Mouse (Mus musculus): ENCODE results near the gene Plekhb2. TPM values are rescaled to one million over a fixed set of nuclear protein-coding genes. Genes with fewer than 3 reads are reported as not detected.

Gene Plekhb2
- total RNA-seq (2021) = 100 to 1,000 TPM; 102 to 114 TPM

DNA sequence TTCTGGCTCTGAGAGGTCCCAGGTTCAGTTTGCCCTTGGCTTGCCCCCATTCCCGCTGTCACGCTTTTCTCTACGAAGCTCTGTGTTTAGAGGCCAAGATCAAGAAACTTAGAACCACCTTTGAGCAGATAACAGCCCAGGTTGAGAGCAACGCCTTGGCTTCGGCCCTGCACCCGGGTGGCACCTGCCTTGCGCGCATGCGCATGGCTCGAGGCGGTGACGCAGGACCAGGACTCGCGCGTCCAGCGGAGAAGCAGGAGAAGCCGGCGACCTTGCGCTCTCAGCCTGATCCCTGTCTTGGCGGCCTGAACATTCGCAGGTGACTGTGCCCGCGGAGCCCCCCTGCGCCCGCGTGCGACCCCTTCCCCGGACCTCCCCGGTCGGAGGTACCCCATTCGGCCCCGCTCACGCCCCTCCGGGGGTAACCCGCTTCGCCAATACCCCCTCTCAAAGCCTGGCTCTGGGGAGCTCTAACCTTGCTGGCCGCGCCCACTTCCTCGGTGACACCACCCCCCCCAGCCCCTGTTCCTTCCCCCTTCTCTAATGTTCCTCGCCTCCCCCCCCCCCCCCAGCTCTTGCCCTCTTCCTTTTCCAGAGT lies at the start of gene Plekhb2:
TSS of gene Plekhb2 (plus strand) at position 232 of the 598 bp plus-strand sequence.
- intact Hi-C loops (cut with DNase I) = no loop called here
- peak; percentile 79 for DNase-seq (ENCODE audit: low spot score)

DNA sequence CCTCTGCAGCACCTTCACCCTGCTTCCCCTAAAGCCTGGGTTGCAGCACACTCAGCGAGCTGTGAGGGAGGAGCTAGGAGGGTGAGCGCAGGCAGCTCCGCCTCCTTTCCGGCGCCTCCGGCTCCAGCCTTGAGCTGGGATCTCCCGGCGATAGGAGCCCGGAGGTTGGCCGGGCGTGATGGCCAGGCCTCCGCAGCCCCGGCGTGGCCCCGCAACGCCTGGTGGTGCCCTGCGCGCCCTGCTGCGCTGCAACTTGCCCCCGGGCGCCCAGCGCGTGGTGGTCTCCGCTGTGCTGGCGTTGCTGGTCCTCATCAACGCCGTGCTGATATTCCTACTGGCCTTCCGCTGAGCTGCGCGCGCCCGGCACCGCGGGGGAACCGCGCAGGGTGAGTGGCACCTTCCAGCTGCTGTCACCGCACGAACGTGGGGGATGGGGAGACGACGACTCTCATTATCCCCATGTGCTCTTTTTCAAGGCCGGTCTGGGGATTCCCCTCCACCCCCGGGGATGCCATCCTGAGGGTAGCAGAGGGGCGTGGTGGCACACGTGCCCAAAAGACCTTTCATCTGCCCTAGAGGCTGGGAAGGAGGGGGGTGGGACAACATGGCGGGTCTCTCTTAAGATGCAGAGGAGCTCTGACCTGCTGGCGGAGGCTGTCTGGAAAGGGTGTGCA lies 48.0 kb upstream of the Plekhb2 start:
- intact Hi-C loops (cut with DNase I) = loop anchor here (5.0 kb wide), 1 partner anchor 66 kb away; no protein-coding TSS in a partner anchor
- DNase-seq (ENCODE audit: low spot score) = peak; percentile 25

- DNase-seq (ENCODE audit: low spot score) = no peak
- intact Hi-C loops (cut with DNase I) = loop anchor here (5.0 kb wide), 1 partner anchor 65 kb away; no protein-coding TSS in a partner anchor
Observed at GRCm38 (mm10) chr1:34802290-34802642, 47.5 kb upstream of the Plekhb2 start.

DNA sequence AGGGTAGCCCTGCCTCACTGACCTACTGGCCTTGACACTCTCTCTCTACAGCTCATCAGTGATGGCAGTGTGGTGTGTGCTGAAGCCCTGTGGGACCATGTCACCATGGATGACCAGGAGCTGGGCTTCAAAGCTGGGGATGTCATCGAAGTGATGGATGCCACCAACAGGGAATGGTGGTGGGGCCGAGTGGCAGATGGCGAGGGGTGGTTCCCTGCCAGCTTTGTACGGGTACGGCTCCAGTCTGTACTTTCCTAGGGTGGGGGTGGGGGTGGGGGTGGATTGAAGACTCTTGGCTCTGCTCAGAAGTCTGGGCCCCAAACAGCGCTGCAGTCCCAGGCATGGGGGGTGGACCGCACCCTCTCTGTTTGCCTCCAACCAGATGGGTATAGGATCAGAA lies 44.9 kb upstream of the Plekhb2 start:
- intact Hi-C loops (cut with DNase I) = loop anchor here (5.0 kb wide), 1 partner anchor 62 kb away; no protein-coding TSS in a partner anchor
- no peak for DNase-seq (ENCODE audit: low spot score)

DNA sequence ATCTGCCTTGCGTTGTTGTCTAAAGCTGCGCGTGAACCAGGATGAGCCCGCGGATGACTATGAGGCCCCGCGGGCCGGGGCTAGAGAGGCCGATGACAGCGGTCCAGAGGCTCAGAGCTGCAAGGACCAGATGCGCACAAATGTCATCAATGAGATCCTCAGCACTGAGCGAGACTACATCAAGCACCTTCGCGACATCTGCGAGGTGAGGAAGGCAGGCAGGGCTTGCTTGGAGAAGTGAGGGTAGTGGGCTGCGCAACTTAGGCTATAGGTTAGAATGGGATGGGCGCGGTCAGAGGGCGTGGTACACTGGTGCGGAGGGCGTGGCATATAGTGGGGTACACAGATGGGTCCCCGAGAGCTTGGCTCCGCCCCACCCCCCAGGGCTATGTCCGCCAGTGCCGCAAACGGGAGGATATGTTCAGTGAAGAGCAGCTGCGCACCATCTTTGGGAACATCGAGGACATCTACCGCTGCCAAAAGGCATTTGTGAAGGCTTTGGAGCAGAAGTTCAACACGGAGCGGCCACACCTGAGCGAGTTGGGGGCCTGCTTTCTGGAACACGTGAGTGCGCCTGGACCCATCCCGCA lies 43.8 kb upstream of the Plekhb2 start:
- intact Hi-C loops (cut with DNase I) = no loop called here
- no peak for DNase-seq (ENCODE audit: low spot score)

- no peak for DNase-seq (ENCODE audit: low spot score)
- intact Hi-C loops (cut with DNase I) = no loop called here
Observed at GRCm38 (mm10) chr1:34808445-34808844, 41.3 kb upstream of the Plekhb2 start.

DNA sequence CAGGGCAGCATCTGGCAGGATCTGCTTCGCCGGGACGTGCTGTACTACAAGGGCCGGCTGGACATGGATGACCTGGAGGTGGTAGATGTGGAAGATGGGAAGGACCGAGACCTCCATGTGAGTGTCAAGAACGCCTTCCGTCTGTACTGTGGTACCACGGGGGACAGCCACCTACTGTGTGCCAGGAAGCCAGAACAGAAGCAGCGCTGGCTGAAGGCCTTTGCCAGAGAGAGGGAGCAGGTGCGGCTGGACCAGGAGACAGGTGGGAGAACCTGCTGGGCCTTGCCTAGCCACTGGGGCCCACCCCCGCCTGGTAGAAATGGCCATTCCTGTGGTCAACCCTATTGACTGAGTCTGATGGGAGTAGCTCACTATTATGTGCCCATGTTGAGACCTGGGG lies 39.5 kb upstream of the Plekhb2 start:
- no peak for DNase-seq (ENCODE audit: low spot score)
- intact Hi-C loops (cut with DNase I) = no loop called here

GRCm38 (mm10) chr1:34811035-34811434 lies 38.7 kb upstream of the Plekhb2 start:
- no peak for DNase-seq (ENCODE audit: low spot score)
- intact Hi-C loops (cut with DNase I) = no loop called here

- no peak for DNase-seq (ENCODE audit: low spot score)
- intact Hi-C loops (cut with DNase I) = no loop called here
Observed at GRCm38 (mm10) chr1:34811581-34811980, 38.2 kb upstream of the Plekhb2 start.

DNA sequence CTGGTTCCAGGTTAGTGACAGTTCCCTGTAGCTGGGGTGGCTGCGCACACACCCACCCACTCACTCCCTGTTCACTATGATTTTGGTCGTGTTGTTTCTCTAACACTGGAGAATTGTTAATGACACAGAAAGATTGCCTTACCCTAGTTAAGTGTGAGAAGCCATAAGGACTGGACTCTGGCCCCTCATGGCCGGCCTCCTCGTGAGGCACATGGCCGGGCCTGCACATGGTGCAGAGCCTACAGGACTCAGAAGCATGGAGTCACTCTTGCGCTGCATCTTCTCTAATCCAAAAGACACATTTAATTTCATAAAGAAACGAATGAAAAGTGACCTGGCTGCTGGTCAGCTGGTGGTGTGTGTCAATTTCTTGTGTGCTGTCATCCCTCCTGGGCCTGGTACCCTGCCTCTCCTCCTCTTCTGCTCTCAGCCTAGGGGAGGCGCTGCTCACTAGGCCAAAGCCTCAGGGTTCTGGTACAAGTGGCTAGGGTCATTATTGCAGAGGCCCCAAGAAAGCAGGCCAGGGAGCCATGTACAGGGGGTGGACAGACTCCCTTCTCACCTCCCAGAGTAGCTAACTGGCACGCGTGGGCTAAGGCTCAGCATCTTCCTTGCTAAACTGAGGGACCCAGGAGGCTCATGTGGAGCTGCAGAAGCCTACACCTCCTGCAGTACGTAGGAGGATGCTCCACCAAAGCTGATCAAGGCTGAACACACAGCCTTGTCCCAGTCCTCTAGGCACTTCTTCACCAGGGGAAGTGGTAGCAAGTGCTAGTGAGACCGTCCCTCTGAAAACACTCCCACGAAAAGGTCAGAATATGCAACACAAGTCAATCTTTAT lies 37.1 kb upstream of the Plekhb2 start:
- intact Hi-C loops (cut with DNase I) = no loop called here
- no peak for DNase-seq (ENCODE audit: low spot score)

DNA sequence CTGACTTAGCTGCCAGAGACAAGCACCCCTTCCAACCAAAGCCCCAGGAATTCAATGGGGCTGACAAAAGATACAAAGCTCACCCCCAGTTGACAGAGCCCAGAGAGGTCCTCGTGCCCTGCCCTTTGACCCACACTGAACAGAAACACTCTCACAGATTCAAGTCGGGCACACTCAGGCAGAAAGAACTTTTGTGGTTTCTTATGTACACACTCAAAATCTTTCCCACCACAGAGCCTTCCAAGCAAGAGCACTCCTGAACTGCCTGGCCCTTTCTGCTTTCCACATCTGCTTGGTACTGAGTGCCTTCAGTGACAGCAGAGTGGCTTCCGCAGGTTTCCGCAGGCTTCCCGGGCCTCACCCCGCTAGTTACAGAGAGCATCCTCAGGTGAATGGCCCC lies 33.9 kb upstream of the Plekhb2 start:
- no peak for DNase-seq (ENCODE audit: low spot score)
- intact Hi-C loops (cut with DNase I) = no loop called here

DNA sequence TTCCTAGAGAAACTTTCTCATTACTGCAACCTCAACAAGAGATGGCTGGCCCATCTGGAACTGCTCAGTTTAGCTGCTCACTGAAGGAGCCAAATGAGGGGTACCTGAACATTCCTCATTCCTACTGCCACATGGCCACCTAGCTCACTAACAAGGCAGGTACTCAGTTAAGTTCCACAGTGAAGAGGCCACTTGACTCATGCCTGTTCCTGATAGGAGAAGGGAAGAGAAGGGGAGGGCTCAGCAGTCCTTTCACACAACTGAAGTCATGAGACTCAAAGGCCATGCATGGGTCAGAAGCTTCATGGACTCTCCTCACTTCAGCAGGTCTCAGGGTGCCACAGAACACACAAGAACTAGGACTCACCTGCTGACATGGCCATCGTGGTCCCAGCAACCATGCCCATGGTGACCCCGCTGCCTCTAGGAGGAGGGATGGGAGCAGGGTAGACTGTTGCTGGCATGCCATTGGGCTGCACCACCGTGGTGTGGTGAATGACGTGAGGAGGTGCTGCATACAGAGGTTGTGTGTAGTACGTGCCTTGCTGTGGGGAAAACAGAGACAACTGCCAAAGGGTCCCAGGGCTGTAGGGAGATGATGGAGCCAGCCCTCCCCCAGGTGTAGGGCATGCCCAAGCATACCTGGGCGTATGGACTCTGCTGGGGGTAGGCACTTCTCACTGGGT lies 30.4 kb upstream of the Plekhb2 start:
- intact Hi-C loops (cut with DNase I) = no loop called here
- no peak for DNase-seq (ENCODE audit: low spot score)

DNA sequence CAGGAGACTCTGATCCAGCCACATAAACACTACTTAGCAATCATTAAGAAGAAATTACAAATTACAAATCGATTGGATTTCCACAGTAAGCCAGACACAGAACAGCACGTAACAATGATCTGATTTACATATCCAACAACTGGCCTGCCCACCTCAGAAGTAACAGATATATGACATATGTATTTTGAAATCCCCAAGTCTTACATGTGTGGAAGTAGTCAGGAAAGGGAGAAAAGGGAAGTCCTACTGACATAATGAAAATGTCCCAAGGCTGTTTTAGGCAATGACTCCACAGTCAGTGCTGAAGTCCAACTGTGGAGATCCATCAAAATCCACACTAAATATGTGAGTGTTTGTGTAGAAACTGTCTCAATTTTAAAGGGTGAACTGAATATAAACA lies 28.4 kb upstream of the Plekhb2 start:
- intact Hi-C loops (cut with DNase I) = loop anchor here (5.0 kb wide), 1 partner anchor 46 kb away; no protein-coding TSS in a partner anchor
- DNase-seq (ENCODE audit: low spot score) = no peak

DNA sequence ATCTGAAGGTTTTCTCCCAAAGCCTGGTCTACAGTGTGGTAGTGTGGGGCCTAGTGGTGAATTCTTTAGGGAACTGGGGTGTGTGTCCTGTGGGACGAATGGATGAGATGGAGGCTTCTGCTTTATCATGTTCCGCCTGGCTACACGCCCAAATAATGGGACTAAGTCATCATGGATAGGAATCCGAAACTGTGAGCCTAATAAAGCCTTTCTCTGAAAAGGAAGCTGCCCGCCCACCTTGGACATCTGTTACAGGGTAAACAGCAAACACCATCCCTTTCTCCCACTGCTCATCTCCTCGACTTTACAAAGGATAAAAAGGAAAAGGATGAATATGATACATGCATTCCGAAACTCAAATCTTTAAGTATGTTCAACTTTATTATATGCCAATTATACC lies 27.8 kb upstream of the Plekhb2 start:
- intact Hi-C loops (cut with DNase I) = loop anchor here (5.0 kb wide), 1 partner anchor 45 kb away; no protein-coding TSS in a partner anchor
- no peak for DNase-seq (ENCODE audit: low spot score)

DNA sequence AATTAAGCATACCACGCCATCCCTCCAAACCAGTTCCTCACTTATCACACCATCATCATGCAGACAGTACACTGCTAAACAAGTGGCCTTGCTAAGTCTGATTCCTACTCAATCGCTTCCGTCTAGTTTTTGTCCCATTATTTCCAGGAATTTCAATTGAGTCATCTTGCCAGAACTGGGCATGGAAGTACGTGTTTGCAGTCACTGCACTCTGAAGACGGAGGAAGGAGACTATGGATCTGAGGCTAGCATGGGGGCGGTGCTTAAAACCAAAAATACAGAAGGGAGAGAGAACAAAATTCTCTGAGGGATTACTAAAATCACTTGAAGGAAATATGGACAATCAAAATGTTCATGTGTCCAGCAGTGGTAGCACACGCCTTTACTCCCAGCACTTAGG lies 27.0 kb upstream of the Plekhb2 start:
- intact Hi-C loops (cut with DNase I) = loop anchor here (5.0 kb wide), 1 partner anchor 45 kb away; no protein-coding TSS in a partner anchor
- DNase-seq (ENCODE audit: low spot score) = no peak

DNA sequence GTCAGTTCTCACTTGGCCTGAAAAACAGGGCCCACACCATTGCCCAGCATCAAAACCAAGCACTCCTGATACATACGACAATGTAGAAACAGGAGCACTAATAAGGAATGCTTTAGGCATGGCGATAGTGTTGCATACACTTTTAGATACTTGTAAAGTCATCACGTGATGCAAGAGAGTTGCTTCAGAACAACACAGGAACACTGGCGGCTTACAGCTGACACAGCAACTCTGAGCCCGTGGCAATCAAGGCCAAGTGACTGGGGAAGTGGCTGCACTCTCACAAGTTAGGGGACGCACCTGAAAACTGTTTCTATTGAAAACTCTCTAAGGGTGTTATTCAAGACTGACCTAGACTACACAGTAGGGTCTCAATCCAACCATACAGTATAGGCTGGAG lies 26.4 kb upstream of the Plekhb2 start:
- no peak for DNase-seq (ENCODE audit: low spot score)
- intact Hi-C loops (cut with DNase I) = loop anchor here (5.0 kb wide), 1 partner anchor 44 kb away; no protein-coding TSS in a partner anchor

GRCm38 (mm10) chr1:34824208-34824607 lies 25.6 kb upstream of the Plekhb2 start:
- intact Hi-C loops (cut with DNase I) = loop anchor here (5.0 kb wide), 1 partner anchor 43 kb away; no protein-coding TSS in a partner anchor
- no peak for DNase-seq (ENCODE audit: low spot score)

DNA sequence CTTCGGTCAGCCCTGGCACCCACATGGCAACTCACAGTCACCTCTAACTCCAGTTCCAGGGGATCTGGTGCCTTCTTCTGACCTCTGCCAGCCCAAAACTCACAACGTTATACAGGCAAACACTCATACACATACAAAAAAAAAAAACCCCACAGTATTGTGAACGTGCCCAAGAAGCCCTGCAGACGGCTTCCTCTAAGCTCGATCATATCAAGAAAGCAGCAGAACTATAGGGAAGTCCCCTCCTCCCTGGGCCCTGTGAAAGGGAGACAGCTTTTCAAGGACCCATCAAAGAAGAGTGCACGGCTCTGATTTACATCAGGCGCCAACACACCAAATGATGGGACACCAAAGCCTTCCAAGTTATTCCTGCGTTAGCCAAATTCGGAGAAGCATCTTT lies 23.9 kb upstream of the Plekhb2 start:
- intact Hi-C loops (cut with DNase I) = loop anchor here (2.0 kb wide), 1 partner anchor 15 kb away; no protein-coding TSS in a partner anchor
- DNase-seq (ENCODE audit: low spot score) = no peak

DNA sequence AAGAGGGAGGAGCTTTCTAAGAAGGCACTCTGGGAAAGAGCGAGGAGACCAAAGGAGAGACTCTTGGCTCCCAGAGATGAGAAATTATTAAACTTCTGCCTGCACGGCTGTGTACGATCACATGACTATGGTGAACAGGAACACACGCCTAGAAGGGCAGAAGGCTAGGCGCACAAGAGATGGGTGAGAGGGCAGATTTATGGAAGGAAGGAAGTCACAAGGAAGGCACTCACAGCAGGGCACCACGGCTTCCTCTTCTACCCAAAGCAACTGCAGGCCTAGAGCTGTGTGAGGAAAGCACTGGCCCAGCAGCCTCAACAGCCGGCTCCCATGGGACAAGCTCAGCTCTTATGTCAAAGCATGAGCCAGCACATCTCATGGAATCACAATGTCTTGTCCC lies 21.9 kb upstream of the Plekhb2 start:
- intact Hi-C loops (cut with DNase I) = loop anchor here (2.0 kb wide), 1 partner anchor 13 kb away; no protein-coding TSS in a partner anchor
- no peak for DNase-seq (ENCODE audit: low spot score)

Measured in heart, postnatal 25 days (tissue).